Mouse (Mus musculus) kidney, adult 2 months (tissue): ENCODE data around the gene Iqck.

Experiments used
- CTCF ChIP-seq: fragments of 200-500 bp; conservative IDR thresholded peaks from 2 replicates; pipeline ENCODE4 v1.5.1; 2011; ENCODE audit warnings: low read depth, mild to moderate bottlenecking, control low read depth, low read length, moderate library complexity, mixed read lengths; ENCODE audit not compliant: insufficient read depth, insufficient read length
- POLR2A ChIP-seq: fragments of 200-500 bp; IDR thresholded peaks from one replicate; pipeline ENCODE4 v1.6.1; 2011; ENCODE audit warnings: low read depth, low read length, control low read depth

DNA sequence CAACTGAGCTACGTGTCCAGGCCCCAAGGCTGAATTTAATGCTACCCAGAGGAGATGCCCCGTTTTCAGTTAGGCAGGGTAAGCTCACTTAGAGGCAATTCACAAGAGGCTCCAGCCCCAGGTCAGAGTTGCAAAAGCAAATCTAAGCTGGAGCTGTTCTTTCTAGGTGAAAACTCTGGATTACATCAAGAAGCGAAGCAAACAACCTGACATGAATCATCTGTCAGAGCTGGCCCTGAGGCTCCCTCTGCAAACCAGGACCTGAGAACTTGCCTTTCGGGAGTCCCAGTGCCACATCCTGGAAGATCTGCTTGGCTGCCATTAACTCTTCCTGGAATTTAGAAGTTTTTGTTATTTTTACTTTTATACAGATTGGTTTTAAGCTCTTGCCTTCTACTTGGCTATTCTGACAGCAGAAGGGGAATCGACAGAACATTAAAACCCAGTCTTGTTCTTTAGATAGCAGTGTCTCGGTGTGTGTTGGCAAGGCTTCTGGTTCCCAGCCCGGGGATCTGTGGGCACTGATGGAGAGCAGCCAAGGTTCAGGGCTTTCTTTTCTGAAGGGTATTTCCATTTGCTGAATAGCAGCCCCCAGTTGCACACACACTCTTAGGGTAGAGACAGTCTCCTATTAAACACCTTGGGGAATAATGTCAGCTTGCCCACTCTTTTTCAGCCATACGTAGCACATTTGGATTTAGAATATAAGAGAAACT, 14.4 kb upstream of the Iqck start:
- TF ChIP-seq POLR2A (no peak), CTCF (no peak)
